Mouse (Mus musculus): ENCODE results near the gene Gm45837. TPM values are rescaled to one million over a fixed set of nuclear protein-coding genes. Genes with fewer than 3 reads are reported as not detected.

Gene Gm45837
- polyA plus RNA-seq, 1 experiment from 2014 or later = 0.61 TPM

GRCm38 (mm10) chr7:101483498-101484115, 72.9 kb downstream of the Gm45837 start:
- H3K4me2 ChIP-seq (ENCODE audit: low read length) = no peak overlapping the region
- peaks cover 7% of the 10 kb centered on the region for H3K4me1 ChIP-seq (ENCODE audit: control insufficient read depth, insufficient read depth, low read depth, low read length)
- no peaks in the 10 kb centered on the region for H3K27me3 ChIP-seq (replicated peaks; ENCODE audit: control insufficient read depth, insufficient read depth, low read length)
- 73% methylated on average over 9 of the region's 9 CpGs for WGBS
- no peak overlapping the region for H3K9ac ChIP-seq (ENCODE audit: low read depth, low read length)
- no peak overlapping the region for H3K4me3 ChIP-seq (ENCODE audit: low read length)
- no peak overlapping the region for H3K27ac ChIP-seq (ENCODE audit: low read depth, low read length)
- no peaks in the 10 kb centered on the region for H3K36me3 ChIP-seq (ENCODE audit: control insufficient read depth, insufficient read depth, low read length)
- no peaks in the 10 kb centered on the region for H3K9me3 ChIP-seq (ENCODE audit: control insufficient read depth, low read length)
- no peak for ATAC-seq

GRCm38 (mm10) chr7:101487102-101487501, 76.4 kb downstream of the Gm45837 start:
- Histone ChIP-seq H3K27me3 (replicated peaks; ENCODE audit: control insufficient read depth, insufficient read depth, low read length) (no peaks in the 10 kb centered on the region), H3K36me3 (ENCODE audit: control insufficient read depth, insufficient read depth, low read length) (peaks cover 4% of the 10 kb centered on the region; the same call in 1 of the 2 replicates), H3K9me3 (ENCODE audit: control insufficient read depth, low read length) (peaks cover 4% of the 10 kb centered on the region; the same call in 1 of the 2 replicates), H3K27ac (ENCODE audit: low read depth, low read length) (no peak overlapping the region), H3K4me2 (ENCODE audit: low read length) (no peak overlapping the region), H3K4me1 (ENCODE audit: control insufficient read depth, insufficient read depth, low read depth, low read length) (peaks cover 7% of the 10 kb centered on the region), H3K9ac (ENCODE audit: low read depth, low read length) (no peak overlapping the region), H3K4me3 (ENCODE audit: low read length) (no peak overlapping the region)
- 69% methylated on average over 5 of the region's 5 CpGs for WGBS
- ATAC-seq = no peak

- Histone ChIP-seq H3K4me2 (ENCODE audit: low read length) (no peak overlapping the region), H3K27me3 (replicated peaks; ENCODE audit: control insufficient read depth, insufficient read depth, low read length) (no peaks in the 10 kb centered on the region), H3K9me3 (ENCODE audit: control insufficient read depth, low read length) (peaks cover 4% of the 10 kb centered on the region; the same call in 1 of the 2 replicates), H3K27ac (ENCODE audit: low read depth, low read length) (no peak overlapping the region), H3K36me3 (ENCODE audit: control insufficient read depth, insufficient read depth, low read length) (peaks cover 4% of the 10 kb centered on the region; the same call in 1 of the 2 replicates), H3K4me3 (ENCODE audit: low read length) (no peak overlapping the region), H3K4me1 (ENCODE audit: control insufficient read depth, insufficient read depth, low read depth, low read length) (no peaks in the 10 kb centered on the region), H3K9ac (ENCODE audit: low read depth, low read length) (no peak overlapping the region)
- WGBS = 46% methylated on average over 4 of the region's 4 CpGs
- no peak for ATAC-seq
Observed at GRCm38 (mm10) chr7:101490952-101491351, 80.3 kb downstream of the Gm45837 start.

- WGBS = 86% methylated on average over 3 of the region's 3 CpGs
- H3K9me3 ChIP-seq (ENCODE audit: control insufficient read depth, low read length) = no peaks in the 10 kb centered on the region
- no peaks in the 10 kb centered on the region for H3K4me1 ChIP-seq (ENCODE audit: control insufficient read depth, insufficient read depth, low read depth, low read length)
- H3K27ac ChIP-seq (ENCODE audit: low read depth, low read length) = no peak overlapping the region
- no peak overlapping the region for H3K9ac ChIP-seq (ENCODE audit: low read depth, low read length)
- peaks cover 3% of the 10 kb centered on the region for H3K27me3 ChIP-seq (replicated peaks; ENCODE audit: control insufficient read depth, insufficient read depth, low read length)
- no peaks in the 10 kb centered on the region for H3K36me3 ChIP-seq (ENCODE audit: control insufficient read depth, insufficient read depth, low read length)
- H3K4me3 ChIP-seq (ENCODE audit: low read length) = no peak overlapping the region
- no peak overlapping the region for H3K4me2 ChIP-seq (ENCODE audit: low read length)
- ATAC-seq = no peak
Observed at GRCm38 (mm10) chr7:101498385-101498784, 87.7 kb downstream of the Gm45837 start.

- Histone ChIP-seq H3K9ac (ENCODE audit: low read depth, low read length) (no peak overlapping the region), H3K27ac (ENCODE audit: low read depth, low read length) (no peak overlapping the region), H3K36me3 (ENCODE audit: control insufficient read depth, insufficient read depth, low read length) (no peaks in the 10 kb centered on the region), H3K4me1 (ENCODE audit: control insufficient read depth, insufficient read depth, low read depth, low read length) (no peaks in the 10 kb centered on the region; the same call in 1 of the 2 replicates), H3K27me3 (replicated peaks; ENCODE audit: control insufficient read depth, insufficient read depth, low read length) (peaks cover 11% of the 10 kb centered on the region), H3K9me3 (ENCODE audit: control insufficient read depth, low read length) (no peaks in the 10 kb centered on the region), H3K4me3 (ENCODE audit: low read length) (no peak overlapping the region), H3K4me2 (ENCODE audit: low read length) (no peak overlapping the region)
- WGBS = 47% methylated on average over 10 of the region's 10 CpGs
- no peak for ATAC-seq
Observed at GRCm38 (mm10) chr7:101499251-101499650, 88.6 kb downstream of the Gm45837 start.

GRCm38 (mm10) chr7:101499701-101500100, 89.0 kb downstream of the Gm45837 start:
- WGBS = 74% methylated on average over 9 of the region's 9 CpGs
- H3K27ac ChIP-seq (ENCODE audit: low read depth, low read length) = no peak overlapping the region
- H3K27me3 ChIP-seq (replicated peaks; ENCODE audit: control insufficient read depth, insufficient read depth, low read length) = peaks cover 13% of the 10 kb centered on the region
- no peak overlapping the region for H3K9ac ChIP-seq (ENCODE audit: low read depth, low read length)
- H3K4me2 ChIP-seq (ENCODE audit: low read length) = no peak overlapping the region
- no peaks in the 10 kb centered on the region for H3K9me3 ChIP-seq (ENCODE audit: control insufficient read depth, low read length)
- peaks cover 4% of the 10 kb centered on the region; the same call in 1 of the 2 replicates for H3K4me1 ChIP-seq (ENCODE audit: control insufficient read depth, insufficient read depth, low read depth, low read length)
- no peak overlapping the region for H3K4me3 ChIP-seq (ENCODE audit: low read length)
- ATAC-seq = no peak
- H3K36me3 ChIP-seq (ENCODE audit: control insufficient read depth, insufficient read depth, low read length) = no peaks in the 10 kb centered on the region

GRCm38 (mm10) chr7:101501236-101501635, 90.5 kb downstream of the Gm45837 start:
- Histone ChIP-seq H3K4me2 (ENCODE audit: low read length) (no peak overlapping the region), H3K9ac (ENCODE audit: low read depth, low read length) (no peak overlapping the region), H3K27ac (ENCODE audit: low read depth, low read length) (no peak overlapping the region), H3K27me3 (replicated peaks; ENCODE audit: control insufficient read depth, insufficient read depth, low read length) (peaks cover 20% of the 10 kb centered on the region), H3K4me3 (ENCODE audit: low read length) (no peak overlapping the region), H3K9me3 (ENCODE audit: control insufficient read depth, low read length) (no peaks in the 10 kb centered on the region), H3K4me1 (ENCODE audit: control insufficient read depth, insufficient read depth, low read depth, low read length) (peaks cover 4% of the 10 kb centered on the region; the same call in 1 of the 2 replicates), H3K36me3 (ENCODE audit: control insufficient read depth, insufficient read depth, low read length) (no peaks in the 10 kb centered on the region)
- WGBS = 83% methylated on average over 6 of the region's 6 CpGs
- no peak for ATAC-seq

GRCm38 (mm10) chr7:101501675-101502074, 91.0 kb downstream of the Gm45837 start:
- Histone ChIP-seq H3K4me1 (ENCODE audit: control insufficient read depth, insufficient read depth, low read depth, low read length) (peaks cover 4% of the 10 kb centered on the region; the same call in 1 of the 2 replicates), H3K4me2 (ENCODE audit: low read length) (no peak overlapping the region), H3K27me3 (replicated peaks; ENCODE audit: control insufficient read depth, insufficient read depth, low read length) (peaks cover 20% of the 10 kb centered on the region), H3K4me3 (ENCODE audit: low read length) (no peak overlapping the region), H3K27ac (ENCODE audit: low read depth, low read length) (no peak overlapping the region), H3K9me3 (ENCODE audit: control insufficient read depth, low read length) (no peaks in the 10 kb centered on the region), H3K36me3 (ENCODE audit: control insufficient read depth, insufficient read depth, low read length) (no peaks in the 10 kb centered on the region), H3K9ac (ENCODE audit: low read depth, low read length) (no peak overlapping the region)
- 74% methylated on average over 6 of the region's 6 CpGs for WGBS
- ATAC-seq = no peak

GRCm38 (mm10) chr7:101503351-101503750, 92.7 kb downstream of the Gm45837 start:
- H3K4me1 ChIP-seq (ENCODE audit: control insufficient read depth, insufficient read depth, low read depth, low read length) = peaks cover 4% of the 10 kb centered on the region; the same call in 1 of the 2 replicates
- H3K4me3 ChIP-seq (ENCODE audit: low read length) = no peak overlapping the region
- H3K9ac ChIP-seq (ENCODE audit: low read depth, low read length) = no peak overlapping the region
- H3K27ac ChIP-seq (ENCODE audit: low read depth, low read length) = no peak overlapping the region
- 0 out of 2 replicates have a peak, but pooled peaks have one; percentile 40 for ATAC-seq
- no peaks in the 10 kb centered on the region for H3K9me3 ChIP-seq (ENCODE audit: control insufficient read depth, low read length)
- H3K36me3 ChIP-seq (ENCODE audit: control insufficient read depth, insufficient read depth, low read length) = 0 out of 2 replicates have a peak, but pooled peaks cover 2% of the 10 kb centered on the region
- WGBS = 21% methylated on average over 8 of the region's 8 CpGs
- peaks cover 20% of the 10 kb centered on the region for H3K27me3 ChIP-seq (replicated peaks; ENCODE audit: control insufficient read depth, insufficient read depth, low read length)
- H3K4me2 ChIP-seq (ENCODE audit: low read length) = no peak overlapping the region

Measured in hindbrain, embryonic 16.5 days (tissue).